Mouse (Mus musculus): ENCODE measurements at regions not wholly inside any gene's neighbourhood (a gene's known extent, or its start where the extent isn't known, plus 50 kb on each side); places are given as distances from the start of the nearest gene placed in this dataset.
A peak's percentile ranks its signal among the peaks of the same experiment; 100 is the strongest.

DNA sequence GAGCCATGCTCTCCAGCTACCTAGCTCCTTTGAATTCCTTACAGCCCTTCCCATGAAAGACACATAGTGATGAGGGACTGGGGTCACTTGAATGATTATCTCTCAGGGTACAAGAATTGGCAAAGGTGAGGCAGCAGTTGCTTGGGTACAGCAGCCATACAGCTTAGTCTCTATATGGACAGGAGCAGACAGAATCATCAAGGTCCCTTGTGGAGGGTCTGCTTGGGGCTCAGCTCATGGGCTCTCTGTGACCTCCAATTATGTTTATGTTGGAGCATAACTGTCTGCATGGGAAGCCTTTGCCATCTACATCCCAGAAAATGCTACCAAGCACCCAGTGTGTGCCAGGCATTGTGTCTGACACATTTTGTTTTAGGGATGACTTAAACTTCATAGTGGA lies 118.4 kb upstream of the Lhcgr start:
- no peak for DNase-seq (ENCODE audit: low spot score in 2 of 2)

DNA sequence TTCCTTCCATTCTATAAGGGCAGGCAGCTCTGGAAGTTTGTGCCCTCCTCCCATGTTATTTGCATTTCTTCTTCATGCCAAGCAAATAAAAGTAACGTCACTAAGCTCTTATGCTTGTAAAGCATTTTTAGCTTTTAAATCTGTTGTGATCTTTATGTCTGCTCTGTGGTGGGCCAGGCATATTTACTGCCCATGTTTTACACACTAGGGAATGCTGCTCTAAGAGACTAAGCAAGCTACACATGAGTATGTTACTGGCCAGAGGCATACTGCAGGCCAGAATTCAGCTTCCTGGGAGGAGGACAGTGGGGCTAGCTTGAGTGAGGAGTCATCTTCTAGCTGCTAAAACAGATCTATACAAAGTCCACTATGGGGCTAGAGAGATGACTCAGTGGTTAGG lies 110.0 kb upstream of the Lhcgr start:
- no peak for DNase-seq (ENCODE audit: low spot score in 2 of 2)

DNA sequence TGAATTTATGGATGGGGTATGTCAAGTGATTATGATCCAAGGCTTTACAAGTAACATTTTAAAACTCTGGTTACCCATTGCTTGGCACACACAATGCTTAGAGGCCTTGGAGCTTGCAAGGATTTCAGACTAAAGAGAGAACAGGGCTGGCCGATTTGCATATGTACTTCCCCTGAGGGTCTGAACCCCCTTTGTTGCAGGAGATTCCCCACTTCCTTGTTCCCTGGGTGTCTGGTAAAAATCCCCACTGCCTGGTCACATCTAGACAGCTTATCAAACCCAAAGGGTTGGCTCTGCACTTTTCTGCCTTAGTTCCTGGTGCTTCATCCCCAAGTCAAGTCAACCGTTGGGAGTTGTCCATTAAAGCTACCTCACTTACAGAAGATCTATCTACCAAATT lies 109.1 kb upstream of the Lhcgr start:
- DNase-seq (ENCODE audit: low spot score in 2 of 2): no peak

DNA sequence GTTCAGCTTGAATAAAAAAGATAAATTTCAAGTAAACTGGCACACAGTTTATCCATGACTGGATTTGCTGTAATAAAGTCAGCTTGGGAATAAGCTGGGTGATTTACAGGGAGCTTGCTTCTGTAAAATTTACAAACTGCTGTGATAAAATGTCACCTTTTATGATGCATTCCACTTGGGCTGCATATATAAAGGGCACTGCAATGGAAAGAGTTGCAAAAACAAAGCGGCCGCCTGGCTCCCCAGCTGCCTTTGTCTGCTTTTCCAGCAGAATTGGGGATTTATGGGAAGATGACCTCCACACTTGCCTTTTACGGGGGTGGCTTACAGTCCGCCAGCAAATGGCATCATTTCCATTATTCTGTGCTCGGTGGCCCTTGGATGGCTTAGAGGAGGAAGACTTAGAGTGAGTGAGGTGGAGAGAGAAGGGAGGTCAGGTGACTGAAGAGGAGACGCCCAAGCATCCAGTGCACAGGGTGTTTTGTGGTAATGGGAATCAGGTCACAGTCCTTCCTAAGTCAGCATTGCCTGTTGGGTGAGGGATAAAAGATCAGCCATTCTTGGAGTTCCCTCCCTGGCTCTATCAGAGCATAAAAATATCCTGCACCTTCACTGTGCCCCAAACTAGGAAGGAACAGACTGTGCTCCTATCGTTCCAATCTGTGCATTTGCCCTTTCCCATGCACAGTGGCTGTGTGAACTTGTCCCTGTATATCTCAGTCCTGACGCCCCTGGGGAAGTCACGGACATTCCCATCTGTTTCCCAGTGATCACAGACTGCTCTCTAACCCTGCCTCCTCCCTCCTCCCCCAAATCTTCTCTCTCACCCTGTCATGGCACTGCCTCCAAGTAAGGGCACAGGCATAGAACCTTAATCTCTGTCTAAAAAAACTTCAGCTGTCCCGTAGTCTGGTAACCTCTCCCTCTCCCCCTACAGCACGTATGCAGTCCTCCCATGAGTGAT lies 107.2 kb upstream of the Lhcgr start:
- DNase-seq (ENCODE audit: low spot score in 2 of 2): no peak

DNA sequence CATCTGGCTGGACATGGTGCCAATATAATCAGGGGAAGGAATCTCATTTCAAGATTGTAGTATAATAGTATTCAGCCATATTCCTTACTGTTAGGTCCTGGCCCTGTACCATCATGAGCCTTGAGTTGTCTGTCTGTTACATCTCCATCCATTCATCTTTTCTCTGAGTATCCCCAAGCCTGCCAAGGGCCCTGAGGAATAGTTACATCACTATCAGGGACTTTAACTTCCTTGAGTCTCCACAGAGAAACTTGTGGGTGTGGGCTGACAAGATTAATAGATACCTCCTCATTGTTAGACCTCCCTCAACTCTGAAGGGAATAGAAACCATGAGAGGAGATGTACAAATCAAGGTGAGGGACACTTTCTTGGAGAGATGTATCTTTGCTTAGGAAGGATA lies 101.7 kb upstream of the Lhcgr start:
- DNase-seq (ENCODE audit: low spot score in 2 of 2): no peak

GRCm38 (mm10) chr17:88885526-88885925 lies 93.7 kb upstream of the Lhcgr start:
- no peak for DNase-seq (ENCODE audit: low spot score in 2 of 2)

- no peak for DNase-seq (ENCODE audit: low spot score in 2 of 2)
These were observed 87.9 kb upstream of the Lhcgr start for GRCm38 (mm10) chr17:88879736-88880135.

- DNase-seq (ENCODE audit: low spot score in 2 of 2): no peak
These were observed 78.7 kb upstream of the Lhcgr start for GRCm38 (mm10) chr17:88870342-88870985.

DNA sequence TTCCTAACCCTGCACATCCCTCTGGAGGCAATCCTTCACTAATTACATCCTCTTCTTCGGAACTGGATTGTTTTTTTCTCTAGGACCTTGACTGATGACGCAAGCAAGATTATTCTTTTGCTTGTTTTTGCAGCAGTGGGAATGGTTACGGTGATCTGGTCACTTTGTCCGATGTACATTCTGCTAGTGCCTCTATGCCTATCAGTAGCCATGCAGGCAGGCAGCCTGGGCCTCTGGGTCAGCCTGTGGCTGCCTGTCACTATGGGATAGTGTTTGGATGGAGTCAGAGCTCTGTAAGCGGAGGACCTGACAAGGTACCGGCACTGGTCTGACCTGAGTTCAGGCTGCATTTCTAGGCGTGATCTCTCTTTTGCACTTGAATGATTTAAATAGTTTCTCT lies 72.8 kb upstream of the Lhcgr start:
- no peak for DNase-seq (ENCODE audit: low spot score in 2 of 2)

GRCm38 (mm10) chr17:88864214-88864613 lies 72.4 kb upstream of the Lhcgr start:
- DNase-seq (ENCODE audit: low spot score in 2 of 2): no peak

DNA sequence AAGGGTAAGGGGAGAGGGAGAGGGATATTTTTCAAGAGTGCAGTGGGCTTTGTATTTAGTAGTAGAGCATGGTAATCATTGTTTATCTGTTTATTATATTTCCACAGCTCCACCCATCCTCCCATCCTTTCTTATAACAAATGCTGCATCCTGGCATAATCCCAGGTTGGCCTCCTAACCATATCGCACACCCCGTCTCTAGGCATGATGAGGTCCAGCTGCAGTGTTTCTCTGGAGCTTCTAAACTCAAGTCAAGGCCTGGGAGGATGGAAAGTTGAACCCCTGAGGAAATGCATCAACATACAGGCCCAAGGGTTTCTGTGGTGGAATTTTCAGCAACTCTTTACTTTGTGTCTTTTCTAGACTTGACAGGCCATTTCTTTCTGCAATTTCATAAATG lies 69.3 kb upstream of the Lhcgr start:
- no peak for DNase-seq (ENCODE audit: low spot score in 2 of 2)

DNA sequence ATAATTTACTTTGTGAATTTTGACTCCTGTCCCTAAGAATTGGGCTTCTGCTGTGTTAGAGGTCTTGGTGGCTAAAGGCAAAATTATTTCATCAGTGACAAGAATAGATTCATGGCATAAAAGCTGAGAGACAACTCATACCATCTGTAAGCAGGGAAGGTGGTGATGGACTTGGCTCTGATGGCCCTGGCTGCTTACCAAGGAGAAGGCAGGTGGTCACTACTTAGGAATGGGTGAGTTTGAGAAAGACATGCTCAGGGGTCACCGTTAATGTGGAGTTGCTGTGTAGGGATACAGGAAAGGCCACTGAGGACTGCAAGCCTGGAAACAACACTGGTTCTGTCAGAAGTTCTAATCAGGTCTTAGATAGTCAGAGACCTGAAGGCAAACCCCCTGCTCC lies 68.8 kb upstream of the Lhcgr start:
- DNase-seq (ENCODE audit: low spot score in 2 of 2): no peak

GRCm38 (mm10) chr17:88858666-88859065 lies 66.9 kb upstream of the Lhcgr start:
- peak in 1 of 2 experiments; percentile 3 for DNase-seq (ENCODE audit: low spot score in 2 of 2)

GRCm38 (mm10) chr17:88847255-88847654 lies 55.5 kb upstream of the Lhcgr start:
- DNase-seq (ENCODE audit: low spot score in 2 of 2): no peak

DNA sequence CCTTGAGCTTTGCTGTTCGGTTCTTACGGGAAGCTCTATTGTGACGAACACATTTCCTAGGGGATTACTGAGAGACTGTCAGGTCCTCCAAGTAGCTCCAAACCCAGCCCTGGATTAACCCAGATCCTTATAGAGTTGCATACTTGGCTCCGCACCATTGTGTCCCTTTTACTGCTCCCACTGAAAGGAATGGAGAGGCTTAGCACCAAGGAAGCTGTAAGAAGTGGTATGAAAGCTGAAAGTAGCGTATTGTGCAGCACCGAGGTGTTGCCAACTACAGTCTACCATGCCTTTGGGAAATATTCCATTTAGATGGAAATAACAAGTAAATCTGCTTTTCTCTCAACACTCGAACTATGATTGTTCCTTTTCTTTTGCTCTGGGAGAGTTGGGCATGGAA lies 53.5 kb upstream of the Lhcgr start:
- no peak for DNase-seq (ENCODE audit: low spot score in 2 of 2)
